Mouse (Mus musculus): ENCODE results near the gene Olfr398. TPM values are rescaled to one million over a fixed set of nuclear protein-coding genes. Genes with fewer than 3 reads are reported as not detected.

The Olfr398 gene
- polyA plus RNA-seq (2015; fragmentation: Nextera tagmentation; extraction: Ambion mirVana): 0.04 TPM in 1 of 2 replicates, not detected in the other

DNA sequence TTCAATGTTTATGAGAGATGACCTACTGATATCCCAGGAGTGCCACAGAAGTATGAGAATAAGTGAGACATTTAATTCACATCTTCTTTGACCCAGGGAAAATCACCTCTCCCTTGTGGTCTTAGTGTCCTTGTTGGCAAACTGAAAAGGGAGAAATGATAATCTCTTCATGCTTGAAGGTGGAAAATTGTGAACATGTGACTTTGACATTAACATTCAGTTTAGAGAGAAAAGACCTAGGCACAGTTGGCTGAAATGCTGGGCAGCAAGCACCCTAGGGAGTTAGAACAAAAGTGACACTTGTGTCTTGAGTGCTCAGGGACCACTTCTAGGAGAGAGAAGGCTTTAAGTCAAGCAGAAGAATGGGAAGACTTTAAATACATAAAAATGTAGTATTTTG, at the start of gene Olfr398:
Olfr398 (minus strand) TSS at position 101 of the 400 bp plus-strand sequence.
- Histone ChIP-seq H3K27me3 (no peaks in the 10 kb centered on the region), H3K36me3 (no peaks in the 10 kb centered on the region), H3K27ac (no peak within 1 kb of the TSS), H3K9ac (no peak within 1 kb of the TSS), H3K4me3 (no peak within 1 kb of the TSS), H3K4me2 (no peak within 1 kb of the TSS), H3K4me1 (replicated peaks) (no peaks in the 10 kb centered on the region), H3K9me3 (peaks cover 22% of the 10 kb centered on the region)
- no peak for ATAC-seq (ENCODE audit: low FRiP score)

- Histone ChIP-seq H3K27ac (no peak overlapping the region), H3K9ac (no peak overlapping the region), H3K4me2 (no peak overlapping the region), H3K4me1 (replicated peaks) (no peaks in the 10 kb centered on the region), H3K36me3 (no peaks in the 10 kb centered on the region), H3K9me3 (peaks cover 19% of the 10 kb centered on the region), H3K4me3 (no peak overlapping the region), H3K27me3 (no peaks in the 10 kb centered on the region)
- no peak for ATAC-seq (ENCODE audit: low FRiP score)
These were observed 2.9 kb upstream of the Olfr398 start for GRCm38 (mm10) chr11:73993115-73993514.

GRCm38 (mm10) chr11:73960517-73960916, 29.7 kb downstream of the Olfr398 start, which contains the start of gene Olfr397:
TSS of gene Olfr397 (plus strand) at chr11:73960817.
- 77% methylated on average over 1 of the region's 1 CpGs for WGBS

GRCm38 (mm10) chr11:73936377-73936776, 53.8 kb downstream of the Olfr398 start, which contains the start of gene Olfr23:
TSS of gene Olfr23 (plus strand) at chr11:73936677.
- Histone ChIP-seq H3K4me1 (replicated peaks) (no peaks in the 10 kb centered on the region), H3K27ac (no peak within 1 kb of the TSS), H3K9ac (no peak within 1 kb of the TSS), H3K4me3 (no peak within 1 kb of the TSS), H3K4me2 (no peak within 1 kb of the TSS), H3K36me3 (no peaks in the 10 kb centered on the region), H3K27me3 (no peaks in the 10 kb centered on the region), H3K9me3 (0 out of 2 replicates have a peak, but pooled peaks cover 6% of the 10 kb centered on the region)
- no peak for ATAC-seq (ENCODE audit: low FRiP score)

More at GRCm38 (mm10) chr11:73960517-73960916, 29.7 kb downstream of the Olfr398 start, which contains the start of gene Olfr397:
- H3K4me3 ChIP-seq: no peak within 1 kb of the TSS
- H3K9ac ChIP-seq: no peak within 1 kb of the TSS
- H3K4me2 ChIP-seq: no peak within 1 kb of the TSS
- no peak within 1 kb of the TSS for H3K27ac ChIP-seq
- no peak for ATAC-seq (ENCODE audit: low FRiP score)
- H3K4me1 ChIP-seq (replicated peaks): no peaks in the 10 kb centered on the region
- H3K27me3 ChIP-seq: no peaks in the 10 kb centered on the region
- H3K36me3 ChIP-seq: no peaks in the 10 kb centered on the region
- H3K9me3 ChIP-seq: peaks cover 32% of the 10 kb centered on the region

Other genes starting within 250 kb of the Olfr398 start
- gene Olfr389, start 209.7 kb downstream of the Olfr398 start, polyA plus RNA-seq (2015; fragmentation: Nextera tagmentation; extraction: Ambion mirVana): not detected in 2 replicates
- not detected in 2 replicates for gene Olfr390, start 207.4 kb downstream of the Olfr398 start, polyA plus RNA-seq (2015; fragmentation: Nextera tagmentation; extraction: Ambion mirVana)
- gene Olfr391-ps, start 187.4 kb downstream of the Olfr398 start, polyA plus RNA-seq (2015; fragmentation: Nextera tagmentation; extraction: Ambion mirVana): not detected in 2 replicates
- not detected in 2 replicates for gene Olfr392, start 173.4 kb downstream of the Olfr398 start, polyA plus RNA-seq (2015; fragmentation: Nextera tagmentation; extraction: Ambion mirVana)
- gene Olfr393, start 139.0 kb downstream of the Olfr398 start, polyA plus RNA-seq (2015; fragmentation: Nextera tagmentation; extraction: Ambion mirVana): not detected in 2 replicates
- not detected in 2 replicates for gene Olfr394, start 99.6 kb downstream of the Olfr398 start, polyA plus RNA-seq (2015; fragmentation: Nextera tagmentation; extraction: Ambion mirVana)
- gene Olfr395, start 81.1 kb downstream of the Olfr398 start, polyA plus RNA-seq (2015; fragmentation: Nextera tagmentation; extraction: Ambion mirVana): not detected in 2 replicates
- not detected in 2 replicates for gene Olfr23, start 53.7 kb downstream of the Olfr398 start, polyA plus RNA-seq (2015; fragmentation: Nextera tagmentation; extraction: Ambion mirVana)
- gene Olfr397, start 29.6 kb downstream of the Olfr398 start, polyA plus RNA-seq (2015; fragmentation: Nextera tagmentation; extraction: Ambion mirVana): not detected in 2 replicates
- gene Olfr139, start 66.1 kb upstream of the Olfr398 start, polyA plus RNA-seq (2015; fragmentation: Nextera tagmentation; extraction: Ambion mirVana): not detected in 2 replicates
- gene Olfr399, start 66.2 kb upstream of the Olfr398 start, polyA plus RNA-seq (2015; fragmentation: Nextera tagmentation; extraction: Ambion mirVana): not detected in 2 replicates
- gene Zfp616, start 79.5 kb upstream of the Olfr398 start, polyA plus RNA-seq (2015; fragmentation: Nextera tagmentation; extraction: Ambion mirVana): not detected in 2 replicates
- gene Olfr401, start 123.3 kb upstream of the Olfr398 start, polyA plus RNA-seq (2015; fragmentation: Nextera tagmentation; extraction: Ambion mirVana): not detected in 2 replicates
- gene Olfr402, start 163.1 kb upstream of the Olfr398 start, polyA plus RNA-seq (2015; fragmentation: Nextera tagmentation; extraction: Ambion mirVana): not detected in 2 replicates
- gene Olfr403, start 195.8 kb upstream of the Olfr398 start, polyA plus RNA-seq (2015; fragmentation: Nextera tagmentation; extraction: Ambion mirVana): not detected in 2 replicates
- gene Olfr43, start 221.0 kb upstream of the Olfr398 start, polyA plus RNA-seq (2015; fragmentation: Nextera tagmentation; extraction: Ambion mirVana): not detected in 2 replicates

Measured in hindbrain, embryonic 13.5 days (tissue).